Mouse (Mus musculus): Measurements from ENCODE around the gene Clic3. TPM values are rescaled to one million over a fixed set of nuclear protein-coding genes. Genes with fewer than 3 reads are reported as not detected.

The Clic3 gene
- total RNA-seq, 2 experiments from 2014 or later, result 0.58 TPM; not detected in 1

GRCm38 (mm10) chr2:25506964-25507363 is 50.3 kb downstream of the Clic3 start:
- DNase-seq (ENCODE audit: low spot score in 2 of 2), result no peak

Small RNAs within 50 kb of the gene (microRNA-seq; reads per million reads assigned to microRNA genes)
- gene Mir3087, result 6.2 to 9.5 reads per million in 2 experiments

Other genes with a start within 250 kb of the Clic3 start
- gene Nelfb, start 245.3 kb upstream of the Clic3 start, total RNA-seq (2021), result 10 to 100 TPM; 50.7 to 51.7 TPM
- not detected for gene Stpg3, start 242.2 kb upstream of the Clic3 start, total RNA-seq (2021)
- gene Fam166a, start 238.1 kb upstream of the Clic3 start, total RNA-seq (2021), result not detected
- 100 to 1,000 TPM; 415 to 455 TPM for gene Tubb4b, start 232.1 kb upstream of the Clic3 start, total RNA-seq (2021)
- not detected for gene Slc34a3, start 222.5 kb upstream of the Clic3 start, total RNA-seq (2021)
- gene Rnf224, start 220.1 kb upstream of the Clic3 start, total RNA-seq (2021), result not detected
- 100 to 1,000 TPM; 195 to 202 TPM for gene Rnf208, start 214.6 kb upstream of the Clic3 start, total RNA-seq (2021)
- not detected for gene Cysrt1, start 214.4 kb upstream of the Clic3 start, total RNA-seq (2021)
- 1 to 10 TPM; 3.6 to 3.7 TPM for gene AL732309.1, start 210.0 kb upstream of the Clic3 start, total RNA-seq (2021)
- 10 to 100 TPM; 34.3 to 38.0 TPM for gene Tmem203, start 201.4 kb upstream of the Clic3 start, total RNA-seq (2021)
- gene Tprn, start 194.2 kb upstream of the Clic3 start, total RNA-seq (2021), result 10 to 100 TPM; 21.1 to 23.2 TPM
- 10 to 100 TPM; 69.1 to 70.1 TPM for gene Ssna1, start 184.4 kb upstream of the Clic3 start, total RNA-seq (2021)
- 10 to 100 TPM; 66.6 to 72.1 TPM for gene Anapc2, start 184.4 kb upstream of the Clic3 start, total RNA-seq (2021)
- gene Tmem210, start 168.7 kb upstream of the Clic3 start, total RNA-seq (2021), result not detected
- not detected for gene Lrrc26, start 166.9 kb upstream of the Clic3 start, total RNA-seq (2021)
- gene Grin1, start 137.7 kb upstream of the Clic3 start, total RNA-seq (2021), result 100 to 1,000 TPM; 419 to 451 TPM
- gene Man1b1, start 124.5 kb upstream of the Clic3 start, total RNA-seq (2021), result 10 to 100 TPM; 49.0 to 59.9 TPM
- 10 to 100 TPM; 24.7 to 29.4 TPM for gene Dpp7, start 100.5 kb upstream of the Clic3 start, total RNA-seq (2021)
- 10 to 100 TPM in 1 of 2 experiments, 1 to 10 TPM in 1; 9.2 to 11.8 TPM for gene Uap1l1, start 91.2 kb upstream of the Clic3 start, total RNA-seq (2021)
- 10 to 100 TPM; 11.9 to 15.3 TPM for gene Sapcd2, start 84.5 kb upstream of the Clic3 start, total RNA-seq (2021)
- gene Entpd2, start 61.0 kb upstream of the Clic3 start, total RNA-seq (2021), result 10 to 100 TPM; 22.3 to 23.4 TPM
- 100 to 1,000 TPM; 402 to 418 TPM for gene Npdc1, start 57.5 kb upstream of the Clic3 start, total RNA-seq (2021)
- gene Fut7, start 33.6 kb upstream of the Clic3 start, total RNA-seq (2021), result under 1 TPM; 0.31 to 0.81 TPM
- 100 to 1,000 TPM; 140 to 141 TPM for gene Abca2, start 28.1 kb upstream of the Clic3 start, total RNA-seq (2021)
- gene Paxx, start 4.3 kb downstream of the Clic3 start, total RNA-seq (2021), result 10 to 100 TPM; 52.1 to 57.7 TPM
- gene Ptgds, start 13.2 kb downstream of the Clic3 start, total RNA-seq (2021), result 100 to 1,000 TPM; 234 to 420 TPM
- gene Lcn12, start 37.1 kb downstream of the Clic3 start, total RNA-seq (2021), result not detected
- gene Fbxw5, start 43.9 kb downstream of the Clic3 start, total RNA-seq (2021), result 100 to 1,000 TPM; 130 to 134 TPM
- 1 to 10 TPM; 1.5 to 1.7 TPM for gene C8g, start 44.9 kb downstream of the Clic3 start, total RNA-seq (2021)
- gene Traf2, start 90.1 kb downstream of the Clic3 start, total RNA-seq (2021), result 10 to 100 TPM in 1 of 2 experiments, 1 to 10 TPM in 1; 9.8 to 11.1 TPM
- gene Edf1, start 101.0 kb downstream of the Clic3 start, total RNA-seq (2021), result 100 to 1,000 TPM; 214 to 226 TPM
- gene Mamdc4, start 118.0 kb downstream of the Clic3 start, total RNA-seq (2021), result 1 to 10 TPM; 1.7 to 2.6 TPM
- 10 to 100 TPM; 81.2 to 83.8 TPM for gene Phpt1, start 118.4 kb downstream of the Clic3 start, total RNA-seq (2021)
- 100 to 1,000 TPM in 1 of 2 experiments, 10 to 100 TPM in 1; 99.8 to 103 TPM for gene Ajm1, start 124.9 kb downstream of the Clic3 start, total RNA-seq (2021)
- gene Rabl6, start 151.7 kb downstream of the Clic3 start, total RNA-seq (2021), result 100 to 1,000 TPM; 105 to 107 TPM
- not detected for gene Ccdc183, start 160.8 kb downstream of the Clic3 start, total RNA-seq (2021)
- 10 to 100 TPM; 25.0 TPM for gene Tmem141, start 165.2 kb downstream of the Clic3 start, total RNA-seq (2021)
- gene Fcna, start 171.2 kb downstream of the Clic3 start, total RNA-seq (2021), result 1 to 10 TPM; 1.0 to 1.4 TPM
- gene Lcn8, start 196.3 kb downstream of the Clic3 start, total RNA-seq (2021), result not detected
- gene Lcn5, start 201.1 kb downstream of the Clic3 start, total RNA-seq (2021), result not detected
- not detected for gene Lcn6, start 219.9 kb downstream of the Clic3 start, total RNA-seq (2021)
- not detected for gene Lcn10, start 225.9 kb downstream of the Clic3 start, total RNA-seq (2021)
- not detected for gene Obp2a, start 243.2 kb downstream of the Clic3 start, total RNA-seq (2021)
- 10 to 100 TPM; 80.9 to 82.5 TPM for gene Bmyc, start 249.9 kb downstream of the Clic3 start, total RNA-seq (2021)